Mouse (Mus musculus) liver, embryonic 12.5 days (tissue): ENCODE measurements around the gene Tm4sf20. TPM values are rescaled to one million over a fixed set of nuclear protein-coding genes. Genes with fewer than 3 reads are reported as not detected.

ENCODE experiments used
- ATAC-seq: fragments of 200-750 bp; cut with Nextera tagmentation; 2 replicates; pipeline ENCODE4 v1.8.0; 2017; ENCODE audit warnings: moderate number of reproducible peaks, mild to moderate bottlenecking, moderate library complexity
- H3K27ac ChIP-seq: fragments of 300-500 bp; sonication (generic); 2 replicates; pipeline ENCODE4 v1.5.1; 2016; ENCODE audit warnings: mild to moderate bottlenecking
- H3K27me3 ChIP-seq: fragments of 300-500 bp; sonication (generic); replicated peaks from 2 replicates; pipeline ENCODE4 v1.6.1; 2016; ENCODE audit warnings: mild to moderate bottlenecking, moderate library complexity
- H3K36me3 ChIP-seq: fragments of 300-500 bp; sonication (generic); 2 replicates; pipeline ENCODE4 v1.6.1; 2016; ENCODE audit warnings: mild to moderate bottlenecking, moderate library complexity
- H3K4me1 ChIP-seq: fragments of 300-500 bp; sonication (generic); 2 replicates; pipeline ENCODE4 v1.6.1; 2016
- H3K4me2 ChIP-seq: fragments of 300-500 bp; sonication (generic); 2 replicates; pipeline ENCODE4 v1.6.1; 2016; ENCODE audit warnings: mild to moderate bottlenecking, moderate library complexity
- H3K4me3 ChIP-seq: fragments of 300-500 bp; sonication (generic); 2 replicates; pipeline ENCODE4 v1.5.1; 2016; ENCODE audit warnings: mild to moderate bottlenecking, moderate library complexity
- H3K9ac ChIP-seq: fragments of 300-500 bp; sonication (generic); 2 replicates; pipeline ENCODE4 v1.6.1; 2016; ENCODE audit warnings: mild to moderate bottlenecking, moderate library complexity
- H3K9me3 ChIP-seq: fragments of 300-500 bp; sonication (generic); replicated peaks from 2 replicates; pipeline ENCODE4 v1.6.1; 2016; ENCODE audit warnings: mild to moderate bottlenecking, moderate library complexity
- WGBS: fragments of 180-500 bp; shearing (Covaris S2); methylation state at CpG from one replicate; pipeline ENCODE4 v1.1.7; 2016; ENCODE audit not compliant: insufficient replicate concordance; 5-methylcytosine and 5-hydroxymethylcytosine counted together
- polyA plus RNA-seq: library from polyadenylated mRNA; unstranded; fragments of >200 nt; fragmentation: Nextera tagmentation; extraction: Ambion mirVana; gene quantifications from 2 replicates; pipeline ENCODE4 v1.2.1, GENCODE M21; 2016

The Tm4sf20 gene
- polyA plus RNA-seq, 1 experiment from 2014 or later: not detected

DNA sequence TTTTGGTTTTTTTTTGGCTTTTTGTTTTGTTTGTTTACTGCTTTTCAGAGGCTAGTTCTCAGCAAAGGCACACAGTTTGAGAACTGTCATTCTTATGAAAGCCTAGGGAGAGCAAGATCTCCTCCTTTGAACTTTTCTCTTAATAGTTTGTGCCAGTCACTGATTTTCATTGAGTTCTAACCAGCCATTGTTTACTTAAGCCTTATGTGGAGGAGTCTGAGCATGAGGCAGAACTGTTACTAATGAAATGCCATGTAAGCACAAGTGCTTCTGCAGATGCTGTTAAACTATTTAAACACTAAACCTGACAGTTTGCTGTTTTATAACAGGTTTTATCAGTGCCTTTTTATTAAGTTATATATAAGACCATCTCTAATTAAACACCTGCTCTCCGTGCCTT lies 30.2 kb downstream of the Tm4sf20 start:
- Histone ChIP-seq H3K4me3 (no peak overlapping the region), H3K27ac (no peak overlapping the region), H3K27me3 (no peaks in the 10 kb centered on the region), H3K4me2 (no peak overlapping the region), H3K4me1 (peaks cover 7% of the 10 kb centered on the region), H3K9me3 (no peaks in the 10 kb centered on the region), H3K36me3 (peaks cover 84% of the 10 kb centered on the region), H3K9ac (no peak overlapping the region)
- WGBS: 75% methylated on average over 1 of the region's 1 CpGs
- no peak for ATAC-seq

DNA sequence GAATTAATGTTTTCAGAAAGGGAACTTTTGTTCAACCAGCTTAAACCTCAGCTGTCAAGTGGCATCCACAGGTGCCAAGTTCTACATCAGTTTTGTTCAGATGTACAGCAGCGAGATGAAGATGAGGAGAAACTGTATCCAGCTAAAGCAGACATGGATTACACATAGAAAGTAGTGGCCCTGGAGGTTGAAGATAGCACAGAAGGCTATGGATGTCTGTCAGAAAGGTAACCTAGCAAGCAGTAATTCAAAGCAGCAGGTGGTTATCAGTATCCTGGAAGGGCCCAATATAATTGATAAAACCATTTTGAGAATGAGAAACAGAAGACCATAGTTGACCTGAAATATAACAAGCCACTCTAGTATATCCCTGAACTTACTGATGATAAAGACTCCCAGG lies 34.9 kb downstream of the Tm4sf20 start:
- Histone ChIP-seq H3K9me3 (no peaks in the 10 kb centered on the region), H3K4me1 (peaks cover 16% of the 10 kb centered on the region), H3K27me3 (no peaks in the 10 kb centered on the region), H3K27ac (no peak overlapping the region), H3K36me3 (peaks cover 96% of the 10 kb centered on the region), H3K4me3 (no peak overlapping the region), H3K4me2 (no peak overlapping the region), H3K9ac (no peak overlapping the region)
- 53% methylated on average over 1 of the region's 1 CpGs for WGBS
- peak; percentile 71 for ATAC-seq

- WGBS: 27% methylated on average over 5 of the region's 5 CpGs
- peak overlapping the region; percentile 84 for H3K4me3 ChIP-seq
- peak overlapping the region; percentile 95 for H3K27ac ChIP-seq
- H3K9ac ChIP-seq: peak overlapping the region; percentile 94
- peaks cover 4% of the 10 kb centered on the region; the same call in 1 of the 2 replicates for H3K27me3 ChIP-seq
- peaks cover 23% of the 10 kb centered on the region for H3K4me1 ChIP-seq
- H3K9me3 ChIP-seq: no peaks in the 10 kb centered on the region
- peaks cover 43% of the 10 kb centered on the region for H3K36me3 ChIP-seq
- ATAC-seq: no peak
- peak overlapping the region; percentile 88 for H3K4me2 ChIP-seq
These were observed 41.8 kb downstream of the Tm4sf20 start for GRCm38 (mm10) chr1:82726482-82726881.

DNA sequence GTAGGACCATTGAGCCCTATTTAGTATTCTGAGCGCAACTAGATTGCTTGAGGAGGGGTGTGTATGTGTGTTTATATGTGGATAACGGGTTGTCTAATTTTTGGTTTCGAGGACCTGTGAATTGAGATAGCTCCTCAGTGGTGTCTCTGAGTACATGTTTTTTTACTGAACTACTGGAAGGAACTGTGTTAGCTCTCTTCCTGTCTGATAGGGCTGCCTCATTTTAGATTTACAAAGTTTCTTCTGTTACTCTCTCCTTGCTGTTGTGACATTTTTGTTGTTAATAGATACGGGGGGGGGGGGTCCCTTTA lies 42.4 kb downstream of the Tm4sf20 start:
- Histone ChIP-seq H3K4me3 (peak overlapping the region; percentile 84), H3K27me3 (peaks cover 4% of the 10 kb centered on the region; the same call in 1 of the 2 replicates), H3K27ac (peak overlapping the region; percentile 95), H3K9me3 (no peaks in the 10 kb centered on the region), H3K4me1 (peaks cover 23% of the 10 kb centered on the region), H3K4me2 (peak overlapping the region; percentile 88), H3K36me3 (peaks cover 36% of the 10 kb centered on the region), H3K9ac (peak overlapping the region; percentile 94)
- 4% methylated on average over 4 of the region's 4 CpGs for WGBS
- ATAC-seq: peak; percentile 57

DNA sequence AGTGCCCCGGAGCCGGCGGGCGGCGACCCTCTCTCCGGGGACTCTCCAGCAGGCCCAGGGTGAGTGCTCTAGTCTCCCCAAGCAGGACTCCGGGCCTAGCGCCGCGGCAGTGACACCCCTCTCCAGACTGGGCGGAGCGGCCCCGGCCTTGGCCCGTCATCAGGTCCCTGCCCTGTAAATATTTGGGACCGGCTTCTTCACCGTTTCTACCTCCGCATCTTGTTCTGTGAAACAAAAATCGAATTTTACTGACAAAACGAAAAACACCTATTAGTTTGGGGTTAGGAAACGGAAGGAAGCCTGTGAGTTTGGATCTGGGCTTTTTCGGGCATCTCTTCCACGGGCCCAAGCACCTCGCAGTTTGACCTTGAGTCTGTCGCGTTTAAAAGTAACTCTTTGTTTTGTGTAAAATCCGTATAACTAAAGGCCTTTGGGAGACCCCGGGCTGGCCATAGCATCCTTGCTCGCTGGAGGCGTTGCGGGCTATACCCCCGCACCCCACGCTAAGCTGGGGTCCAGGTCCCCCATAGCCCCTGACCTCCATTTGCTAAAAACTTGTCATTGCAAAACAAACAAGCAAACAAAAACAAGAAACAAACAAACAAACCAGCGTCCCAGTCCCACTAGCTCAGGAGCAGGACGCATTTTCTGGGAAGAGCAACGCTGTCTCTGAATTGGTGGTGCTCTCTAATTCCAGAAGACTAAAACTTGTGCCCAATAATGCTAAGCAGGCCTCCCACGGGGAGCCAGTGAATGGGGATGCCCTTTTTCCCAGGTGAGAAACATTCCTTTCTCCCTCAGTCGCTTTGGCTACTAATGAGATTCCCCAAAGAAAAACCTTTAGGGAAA lies 43.0 kb downstream of the Tm4sf20 start:
- Histone ChIP-seq H3K4me3 (peak overlapping the region; percentile 84), H3K4me2 (peak overlapping the region; percentile 88), H3K27me3 (peaks cover 4% of the 10 kb centered on the region; the same call in 1 of the 2 replicates), H3K27ac (peak overlapping the region; percentile 95), H3K4me1 (peaks cover 23% of the 10 kb centered on the region), H3K36me3 (peaks cover 31% of the 10 kb centered on the region), H3K9me3 (no peaks in the 10 kb centered on the region), H3K9ac (peak overlapping the region; percentile 94)
- 1% methylated on average over 37 of the region's 37 CpGs for WGBS
- ATAC-seq: peak; percentile 96

DNA sequence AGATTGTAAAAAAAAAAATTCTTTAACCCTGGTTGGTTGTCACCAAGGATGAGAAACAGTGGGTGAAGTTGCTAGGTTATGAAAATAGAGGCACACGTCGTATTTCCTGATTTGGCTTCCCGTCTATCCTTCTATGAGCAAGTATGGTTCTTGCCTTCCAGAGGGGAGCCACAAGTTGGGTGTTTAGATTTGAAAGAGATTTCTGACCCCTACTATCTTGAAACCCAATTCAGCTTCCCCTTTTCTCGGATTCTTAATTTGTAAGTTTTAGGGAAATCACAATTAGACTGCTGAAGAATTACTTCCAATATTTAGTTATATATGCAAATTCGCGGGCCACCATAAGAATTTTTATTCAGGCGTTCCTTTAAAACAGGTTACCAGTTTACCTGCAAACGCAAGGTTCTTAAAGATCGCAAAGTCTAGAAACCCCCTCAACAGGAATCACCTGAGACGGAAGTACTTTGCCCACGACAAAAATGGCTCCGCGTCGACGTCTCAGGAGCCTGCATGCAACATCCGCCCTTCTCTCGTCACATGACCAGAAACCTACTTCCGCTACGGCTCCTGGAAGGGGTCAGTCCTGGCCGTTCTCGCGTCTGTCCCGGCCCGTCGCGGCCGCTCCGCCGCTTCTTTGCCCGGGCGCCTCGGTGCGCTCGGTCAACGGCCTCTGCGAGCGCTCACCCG lies 43.8 kb downstream of the Tm4sf20 start, which contains the start of gene Mff:
Gene Mff, plus strand, starts transcription at position 552 of the 687 bp plus-strand sequence.
- peak within 1 kb of the TSS; percentile 88 for H3K4me2 ChIP-seq
- H3K4me1 ChIP-seq: peaks cover 31% of the 10 kb centered on the region
- H3K27me3 ChIP-seq: peaks cover 4% of the 10 kb centered on the region; the same call in 1 of the 2 replicates
- peaks cover 23% of the 10 kb centered on the region for H3K36me3 ChIP-seq
- H3K9ac ChIP-seq: peak within 1 kb of the TSS; percentile 94
- 9% methylated on average over 38 of the region's 38 CpGs for WGBS
- H3K4me3 ChIP-seq: peak within 1 kb of the TSS; percentile 84
- peak within 1 kb of the TSS; percentile 95 for H3K27ac ChIP-seq
- no peaks in the 10 kb centered on the region for H3K9me3 ChIP-seq
- peak; percentile 95 for ATAC-seq

DNA sequence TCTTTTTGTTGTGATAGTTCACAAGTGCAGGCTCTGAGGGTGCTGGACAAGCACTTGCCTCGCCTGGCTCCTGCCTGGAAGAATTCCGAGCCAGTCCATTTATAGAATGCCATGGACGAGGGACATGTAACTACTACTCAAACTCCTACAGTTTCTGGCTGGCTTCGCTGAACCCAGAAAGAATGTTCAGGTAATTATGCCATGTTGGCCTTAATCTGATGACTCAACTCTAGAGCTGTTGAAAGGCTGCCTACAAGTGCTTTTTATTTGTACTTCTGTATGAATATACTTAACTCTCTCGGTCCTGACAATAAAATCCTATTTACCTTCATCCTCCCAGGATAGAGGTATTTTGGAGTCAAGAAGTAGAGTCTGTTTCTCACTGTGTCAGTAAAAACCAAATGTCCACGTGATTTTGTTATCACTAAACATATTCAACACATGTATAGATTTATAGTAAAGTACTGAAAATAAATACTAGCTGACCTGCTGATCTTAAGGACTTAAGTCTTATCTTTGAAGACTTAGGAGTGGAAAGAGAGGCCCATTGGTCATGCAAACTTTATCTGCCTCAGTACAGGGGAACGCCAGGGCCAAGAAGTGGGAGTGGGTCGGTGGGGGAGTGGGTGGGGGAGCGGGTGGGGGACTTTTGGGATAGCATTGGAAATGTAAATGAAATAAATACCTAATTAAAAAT lies 50.3 kb downstream of the Tm4sf20 start:
- Histone ChIP-seq H3K9me3 (no peaks in the 10 kb centered on the region), H3K36me3 (no peaks in the 10 kb centered on the region), H3K27ac (peak overlapping the region; percentile 72), H3K4me2 (peak overlapping the region; percentile 29), H3K4me1 (peaks cover 30% of the 10 kb centered on the region), H3K27me3 (peaks cover 3% of the 10 kb centered on the region; the same call in 1 of the 2 replicates), H3K4me3 (no peak overlapping the region), H3K9ac (no peak overlapping the region)
- peak; percentile 83 for ATAC-seq
- 50% methylated on average over 9 of the region's 9 CpGs for WGBS

Other genes starting within 250 kb of the Tm4sf20 start
- 0.02 and 0.05 TPM in 2 replicates for gene Col4a4, start 181.6 kb downstream of the Tm4sf20 start, polyA plus RNA-seq
- 0.15 and 0.18 TPM in 2 replicates for gene Col4a3, start 181.5 kb downstream of the Tm4sf20 start, polyA plus RNA-seq
- 208 TPM in 2 replicates for gene Mff, start 43.6 kb downstream of the Tm4sf20 start, polyA plus RNA-seq
- gene Gm47791, start 2.8 kb upstream of the Tm4sf20 start, polyA plus RNA-seq: not detected in 2 replicates
- gene Agfg1, start 71.0 kb upstream of the Tm4sf20 start, polyA plus RNA-seq: 76.7 and 78.3 TPM in 2 replicates
- 0.46 TPM in 1 of 2 replicates, not detected in the other for gene A030005L19Rik, start 144.9 kb upstream of the Tm4sf20 start, polyA plus RNA-seq
- gene A030014E15Rik, start 156.5 kb upstream of the Tm4sf20 start, polyA plus RNA-seq: not detected in 2 replicates
- not detected in 2 replicates for gene Gm6217, start 162.9 kb upstream of the Tm4sf20 start, polyA plus RNA-seq
- gene A030003K21Rik, start 174.9 kb upstream of the Tm4sf20 start, polyA plus RNA-seq: not detected in 2 replicates
- gene Gm7544, start 187.6 kb upstream of the Tm4sf20 start, polyA plus RNA-seq: not detected in 2 replicates
- not detected in 2 replicates for gene Gm47955, start 191.8 kb upstream of the Tm4sf20 start, polyA plus RNA-seq
- not detected in 2 replicates for gene Gm47959, start 232.1 kb upstream of the Tm4sf20 start, polyA plus RNA-seq